Mouse (Mus musculus) stomach, postnatal 0 days (tissue): Measurements from ENCODE around the gene Crygs. TPM values are rescaled to one million over a fixed set of nuclear protein-coding genes. Genes with fewer than 3 reads are reported as not detected.

Experiments used
- ATAC-seq: fragments of 200-750 bp; cut with Nextera tagmentation; 2 replicates; pipeline ENCODE4 v1.8.0; 2017; ENCODE audit not compliant: low FRiP score, low TSS enrichment
- DNase-seq: peaks from one replicate; pipeline ENCODE4 v3.0.0-alpha.2; 2016; ENCODE audit warnings: low spot score
- H3K27ac ChIP-seq: fragments of 300-500 bp; sonication (generic); replicated peaks from 2 replicates; pipeline ENCODE4 v1.5.1; 2014; ENCODE audit warnings: mild to moderate bottlenecking, control low read depth
- H3K27me3 ChIP-seq: fragments of 300-500 bp; sonication (generic); 2 replicates; pipeline ENCODE4 v1.6.1; 2014; ENCODE audit warnings: low read length; ENCODE audit not compliant: control insufficient read depth, insufficient read depth
- H3K36me3 ChIP-seq: fragments of 300-500 bp; sonication (generic); 2 replicates; pipeline ENCODE4 v1.6.1; 2014; ENCODE audit warnings: low read length, mixed read lengths; ENCODE audit not compliant: control insufficient read depth, insufficient read depth
- H3K4me1 ChIP-seq: fragments of 300-500 bp; sonication (generic); replicated peaks from 2 replicates; pipeline ENCODE4 v1.6.1; 2014; ENCODE audit warnings: antibody characterized with exemption; ENCODE audit not compliant: control insufficient read depth, insufficient read depth
- H3K4me2 ChIP-seq: fragments of 300-500 bp; sonication (generic); replicated peaks from 2 replicates; pipeline ENCODE4 v1.6.1; 2014; ENCODE audit warnings: low read depth, mild to moderate bottlenecking, control low read depth, moderate library complexity
- H3K4me3 ChIP-seq: fragments of 300-500 bp; sonication (generic); 2 replicates; pipeline ENCODE4 v1.5.1; 2014; ENCODE audit warnings: low read depth, low read length, control low read depth
- H3K9ac ChIP-seq: fragments of 300-500 bp; sonication (generic); 2 replicates; pipeline ENCODE4 v1.6.1; 2014; ENCODE audit warnings: mild to moderate bottlenecking, low read length, control low read depth, mixed read lengths
- H3K9me3 ChIP-seq: fragments of 300-500 bp; sonication (generic); 2 replicates; pipeline ENCODE4 v1.6.1; 2016; ENCODE audit warnings: low read length; ENCODE audit not compliant: control insufficient read depth
- CTCF ChIP-seq: IDR thresholded peaks from 2 replicates; pipeline ENCODE4 v1.5.1; 2016; ENCODE audit warnings: antibody characterized with exemption, low read depth, mild to moderate bottlenecking, moderate library complexity
- EP300 ChIP-seq: optimal IDR thresholded peaks from 2 replicates; pipeline ENCODE3; 2016; ENCODE audit warnings: antibody characterized with exemption
- WGBS: fragments of 180-500 bp; shearing (Covaris S2); extraction: QIAGEN DNeasy Blood & Tissue Kit; methylation state at CpG from one replicate; pipeline ENCODE4 v1.1.7; 2014; 5-methylcytosine and 5-hydroxymethylcytosine counted together
- polyA plus RNA-seq: library from polyadenylated mRNA; unstranded; fragments of >200 nt; fragmentation: Nextera tagmentation; extraction: Ambion mirVana; gene quantifications from 2 replicates; pipeline ENCODE4 v1.2.1, GENCODE M21; 2015

Gene Crygs
- polyA plus RNA-seq, 1 experiment from 2014 or later: 0.11 TPM

DNA sequence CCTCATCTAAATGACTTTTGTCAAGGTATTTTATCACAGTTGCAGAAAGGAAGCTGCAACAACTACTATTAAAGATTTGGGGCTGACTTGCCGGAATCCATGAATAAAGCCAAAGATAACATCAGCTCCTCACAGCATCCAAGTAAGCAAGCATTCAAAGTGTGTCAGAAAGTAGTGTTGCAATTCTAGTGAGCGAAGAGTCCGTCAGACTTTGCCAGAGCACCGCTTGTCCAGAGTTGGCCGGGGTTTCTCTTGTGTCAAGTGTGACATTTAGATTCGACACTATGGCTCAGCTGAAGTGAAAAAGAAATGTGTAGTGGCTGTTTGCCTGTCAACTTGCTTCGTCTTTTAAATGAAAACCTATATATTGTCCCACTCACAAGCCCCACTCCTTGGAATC, 45.8 kb downstream of the Crygs start:
- TF ChIP-seq CTCF (no peak), EP300 (no peak)
- ATAC-seq: no peak
- Histone ChIP-seq H3K4me2 (no peak overlapping the region), H3K4me3 (no peak overlapping the region), H3K36me3 (no peaks in the 10 kb centered on the region), H3K9ac (no peak overlapping the region), H3K27me3 (no peaks in the 10 kb centered on the region), H3K9me3 (no peaks in the 10 kb centered on the region), H3K27ac (no peak overlapping the region), H3K4me1 (no peaks in the 10 kb centered on the region)
- WGBS: 88% methylated on average over 7 of the region's 7 CpGs
- no peak for DNase-seq

Other genes starting within 250 kb of the Crygs start
- gene Dgkg, start 154.4 kb downstream of the Crygs start, polyA plus RNA-seq: 0.36 and 0.54 TPM in 2 replicates
- gene Tbccd1, start 46.1 kb upstream of the Crygs start, polyA plus RNA-seq: 11.5 and 12.2 TPM in 2 replicates
- 93.5 and 94.2 TPM in 2 replicates for gene Dnajb11, start 46.3 kb upstream of the Crygs start, polyA plus RNA-seq
- gene Ahsg, start 79.7 kb upstream of the Crygs start, polyA plus RNA-seq: 29.1 and 50.8 TPM in 2 replicates
- gene Fetub, start 106.8 kb upstream of the Crygs start, polyA plus RNA-seq: 72.3 and 73.2 TPM in 2 replicates
- gene Hrg, start 139.5 kb upstream of the Crygs start, polyA plus RNA-seq: 0.28 and 0.56 TPM in 2 replicates
- 0.96 and 1.1 TPM in 2 replicates for gene Kng2, start 217.9 kb upstream of the Crygs start, polyA plus RNA-seq
- gene Kng1, start 246.3 kb upstream of the Crygs start, polyA plus RNA-seq: 4.3 and 10.5 TPM in 2 replicates